35 mouse cellular contexts compared by ENCODE assay signal in the genomic region with DNA sequence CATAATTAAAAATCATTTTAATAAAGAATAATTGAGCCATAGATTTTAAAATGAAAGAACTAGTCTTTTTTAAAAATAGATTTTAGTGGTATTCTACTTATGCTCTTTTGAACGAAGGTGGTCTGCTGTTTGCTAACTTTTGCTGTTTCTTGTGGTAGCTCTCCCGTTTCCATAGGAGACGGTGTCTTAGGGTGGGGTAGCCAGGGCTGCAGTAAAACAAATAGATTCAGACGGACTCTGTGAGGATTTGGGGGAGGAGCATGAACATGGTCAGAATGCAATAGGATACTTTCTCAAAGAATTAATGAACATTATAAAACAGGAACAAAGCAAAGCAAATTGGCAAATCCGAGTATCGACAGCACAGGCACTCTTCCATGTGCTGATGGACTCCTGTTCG.
"Had no signal": no experiment of that assay in that cellular context is flagged by ENCODE, and none has a peak within 500 bp of the region (broad histone marks: within the 10 kb centered on the region; RNA-seq: fewer than 3 reads in every experiment).

No protein-coding gene starts in this region.

- H3K36me3 ChIP-seq: heart, embryonic 10.5 days; heart, embryonic 12.5 days; heart, embryonic 13.5 days; heart, embryonic 15.5 days; hindbrain, embryonic 10.5 days; hindbrain, embryonic 12.5 days; hindbrain, embryonic 15.5 days; intestine, embryonic 15.5 days; kidney, embryonic 15.5 days had no signal

- DNase-seq: heart, adult 2 months; heart, postnatal 10 days; heart, postnatal 14 days; heart, postnatal 36 days; heart, postnatal 4 days; kidney, adult 11 months; kidney, adult 18-20 months; kidney, adult 2 months; kidney, adult 8-10 months; kidney, adult 9 months; kidney, postnatal 10 days; kidney, postnatal 14 days; kidney, postnatal 25 days; kidney, postnatal 36 days; kidney, postnatal 4 days; layer of hippocampus, adult 9-11 months; layer of hippocampus, postnatal 36 days had no signal

- H3K4me3 ChIP-seq: heart, adult 2 months; heart, embryonic 10.5 days; heart, embryonic 12.5 days; heart, embryonic 13.5 days; heart, embryonic 15.5 days; hindbrain, embryonic 10.5 days; hindbrain, embryonic 12.5 days; hindbrain, embryonic 15.5 days; intestine, embryonic 15.5 days; kidney, embryonic 15.5 days; layer of hippocampus, adult 2 months had no signal

- H3K27ac ChIP-seq: heart, adult 2 months; heart, embryonic 10.5 days; heart, embryonic 13.5 days; heart, embryonic 15.5 days; hindbrain, embryonic 10.5 days; hindbrain, embryonic 12.5 days; hindbrain, embryonic 14.5 days; hindbrain, embryonic 15.5 days; hindbrain, postnatal 0 days; intestine, embryonic 15.5 days; kidney, embryonic 15.5 days; kidney, postnatal 0 days; layer of hippocampus, adult 2 months had no signal

- H3K9me3 ChIP-seq: heart, embryonic 10.5 days; heart, embryonic 12.5 days; heart, embryonic 13.5 days; heart, embryonic 15.5 days; hindbrain, embryonic 10.5 days; hindbrain, embryonic 12.5 days; hindbrain, embryonic 15.5 days; intestine, embryonic 15.5 days; kidney, embryonic 15.5 days had no signal

- H3K27me3 ChIP-seq: heart, embryonic 12.5 days; heart, embryonic 13.5 days; heart, embryonic 15.5 days; hindbrain, embryonic 12.5 days; hindbrain, embryonic 15.5 days; intestine, embryonic 15.5 days; kidney, embryonic 15.5 days had no signal

- H3K4me2 ChIP-seq: heart, embryonic 11.5 days; heart, embryonic 12.5 days; heart, embryonic 13.5 days; heart, embryonic 15.5 days; hindbrain, embryonic 12.5 days; hindbrain, embryonic 14.5 days; hindbrain, embryonic 15.5 days; intestine, embryonic 15.5 days; kidney, embryonic 15.5 days had no signal

- ATAC-seq: hindbrain, embryonic 16.5 days; hindbrain, postnatal 0 days; inflammation-experienced regulatory T-cells, adult 6 months; intestine, embryonic 15.5 days; intestine, embryonic 16.5 days; intestine, postnatal 0 days had no signal

- H3K4me1 ChIP-seq: intestine, embryonic 15.5 days had no signal

- H3K9ac ChIP-seq: heart, embryonic 12.5 days; heart, embryonic 13.5 days; heart, embryonic 15.5 days; hindbrain, embryonic 12.5 days; hindbrain, embryonic 14.5 days; hindbrain, embryonic 15.5 days; intestine, embryonic 15.5 days; kidney, embryonic 15.5 days had no signal
